Mouse (Mus musculus) layer of hippocampus, postnatal 14 days (tissue): ENCODE results near the gene Actr5. TPM values are rescaled to one million over a fixed set of nuclear protein-coding genes. Genes with fewer than 3 reads are reported as not detected.

ENCODE experiments used
- DNase-seq, 2 experiments: peaks; one replicate each; pipeline ENCODE4 v3.0.0; 2021 to 2022; ENCODE audit warnings: low spot score in 2 of 2, mixed read lengths in 1 of 2
- total RNA-seq, 2 experiments: library from RNA; stranded (reverse); gene quantifications; 2 replicates each; pipeline ENCODE4 v1.2.3; 2021

The Actr5 gene
- total RNA-seq, 2 experiments from 2014 or later: 10.2 to 10.9 TPM

DNA sequence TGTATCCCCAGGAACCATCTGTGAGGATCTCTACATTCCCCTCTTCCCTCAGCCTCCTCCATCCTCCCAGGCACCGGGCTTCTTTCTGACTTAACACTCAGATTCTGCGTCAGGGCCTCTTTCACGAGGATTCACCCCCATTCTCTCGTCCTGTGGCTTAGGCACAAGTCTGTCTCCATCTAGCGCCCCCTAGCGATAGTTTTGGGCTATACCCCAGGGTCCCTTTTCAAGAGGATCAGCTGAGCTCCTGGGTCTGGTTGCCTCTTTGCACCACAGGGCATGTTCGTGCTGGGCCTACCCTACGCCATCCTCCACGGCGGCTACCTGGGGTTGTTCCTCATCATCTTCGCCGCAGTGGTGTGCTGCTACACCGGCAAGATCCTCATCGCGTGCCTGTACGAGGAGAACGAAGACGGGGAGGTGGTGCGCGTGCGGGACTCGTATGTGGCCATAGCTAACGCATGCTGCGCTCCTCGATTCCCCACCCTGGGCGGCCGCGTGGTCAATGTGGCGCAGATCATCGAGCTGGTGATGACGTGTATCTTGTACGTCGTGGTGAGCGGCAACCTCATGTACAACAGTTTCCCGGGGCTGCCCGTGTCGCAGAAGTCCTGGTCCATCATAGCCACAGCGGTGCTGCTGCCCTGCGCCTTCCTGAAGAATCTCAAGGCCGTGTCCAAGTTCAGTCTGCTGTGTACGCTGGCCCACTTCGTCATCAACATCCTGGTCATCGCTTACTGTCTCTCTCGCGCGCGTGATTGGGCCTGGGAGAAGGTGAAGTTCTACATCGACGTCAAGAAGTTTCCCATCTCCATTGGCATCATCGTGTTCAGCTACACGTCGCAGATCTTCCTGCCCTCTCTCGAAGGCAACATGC lies 10.9 kb upstream of the Actr5 start:
- peak; percentile 61 to 71 for DNase-seq

DNA sequence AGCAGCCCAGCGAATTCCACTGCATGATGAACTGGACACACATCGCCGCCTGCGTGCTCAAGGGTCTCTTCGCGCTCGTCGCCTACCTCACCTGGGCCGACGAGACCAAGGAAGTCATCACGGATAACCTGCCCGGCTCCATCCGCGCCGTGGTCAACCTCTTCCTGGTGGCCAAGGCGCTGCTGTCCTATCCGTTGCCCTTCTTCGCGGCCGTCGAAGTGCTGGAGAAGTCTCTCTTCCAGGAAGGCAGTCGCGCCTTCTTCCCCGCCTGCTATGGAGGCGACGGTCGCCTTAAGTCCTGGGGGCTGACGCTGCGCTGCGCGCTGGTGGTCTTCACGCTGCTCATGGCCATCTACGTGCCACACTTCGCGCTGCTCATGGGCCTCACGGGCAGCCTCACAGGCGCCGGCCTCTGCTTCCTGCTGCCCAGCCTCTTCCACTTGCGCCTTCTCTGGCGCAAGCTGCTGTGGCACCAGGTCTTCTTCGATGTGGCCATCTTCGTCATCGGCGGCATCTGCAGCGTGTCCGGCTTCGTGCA lies 10.2 kb upstream of the Actr5 start:
- DNase-seq: no peak

DNA sequence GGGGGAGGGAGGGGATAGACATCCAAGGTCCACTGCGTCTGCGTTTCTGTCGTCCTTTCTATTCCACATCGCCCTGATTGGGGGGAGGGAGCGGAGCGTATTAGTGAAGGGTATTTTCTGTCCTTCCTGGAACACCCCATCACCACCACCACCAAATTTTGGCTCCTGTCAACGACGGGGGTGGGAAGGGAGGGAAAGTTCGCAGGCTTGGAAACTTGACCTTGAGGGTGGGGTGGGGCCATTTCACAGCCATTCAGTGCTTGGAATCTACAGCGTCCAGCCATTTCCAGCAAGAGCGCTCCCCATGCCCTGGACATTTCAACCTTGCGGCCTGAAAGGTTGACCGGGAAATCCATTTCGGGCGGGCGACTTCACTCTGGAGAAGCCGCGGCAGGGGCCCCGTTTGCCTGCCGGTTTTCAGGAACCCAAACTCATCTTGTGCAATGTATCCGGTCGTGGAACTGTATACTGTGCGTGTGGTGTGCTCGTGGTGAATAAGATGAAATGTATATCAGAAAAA lies 9.5 kb upstream of the Actr5 start:
- no peak for DNase-seq

- DNase-seq: no peak
Measured at GRCm38 (mm10) chr2:158615702-158616101, 9.0 kb upstream of the Actr5 start.

DNA sequence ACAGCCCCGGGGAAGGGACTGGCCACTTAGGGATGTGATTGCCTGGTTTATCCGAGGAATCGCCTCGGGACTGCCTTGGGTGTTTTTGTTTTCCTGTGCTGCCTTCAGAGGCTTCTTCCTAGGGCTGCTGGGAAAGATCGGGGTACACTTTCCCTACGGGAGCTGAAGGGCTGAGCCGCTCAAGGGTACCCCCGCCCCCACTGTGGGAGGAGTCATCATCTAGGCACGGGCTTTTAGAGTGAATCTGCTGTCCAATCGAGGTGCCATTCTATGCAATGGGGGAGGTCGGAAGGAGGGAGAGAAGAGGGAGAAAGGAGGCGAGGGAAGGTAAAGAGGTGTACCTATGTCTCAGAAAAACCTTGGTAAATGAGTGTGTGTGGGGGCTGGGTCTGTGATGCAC lies 8.4 kb upstream of the Actr5 start:
- DNase-seq: no peak

- DNase-seq: no peak
Measured at GRCm38 (mm10) chr2:158616790-158617189, 7.9 kb upstream of the Actr5 start.

DNA sequence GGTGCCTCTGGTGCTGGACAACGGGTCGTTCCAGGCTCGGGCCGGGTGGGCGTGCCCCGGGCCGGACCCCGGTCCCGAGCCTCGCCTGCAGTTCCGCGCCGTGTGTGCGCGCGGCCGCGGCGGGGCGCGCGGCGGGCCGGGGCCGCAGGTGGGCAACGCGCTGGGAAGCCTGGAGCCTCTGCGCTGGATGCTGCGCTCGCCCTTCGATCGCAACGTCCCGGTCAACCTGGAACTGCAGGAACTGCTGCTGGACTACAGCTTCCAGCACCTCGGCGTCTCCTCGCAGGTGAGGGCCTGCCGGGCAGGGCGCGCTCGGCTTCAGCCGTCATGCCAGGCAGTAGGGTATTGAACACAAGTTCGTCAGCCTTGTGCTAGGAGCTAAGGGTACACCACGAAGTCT lies 543 bp downstream of the Actr5 start:
- DNase-seq: no peak

- DNase-seq: no peak
Measured at GRCm38 (mm10) chr2:158625697-158626096, 1.0 kb downstream of the Actr5 start.

DNA sequence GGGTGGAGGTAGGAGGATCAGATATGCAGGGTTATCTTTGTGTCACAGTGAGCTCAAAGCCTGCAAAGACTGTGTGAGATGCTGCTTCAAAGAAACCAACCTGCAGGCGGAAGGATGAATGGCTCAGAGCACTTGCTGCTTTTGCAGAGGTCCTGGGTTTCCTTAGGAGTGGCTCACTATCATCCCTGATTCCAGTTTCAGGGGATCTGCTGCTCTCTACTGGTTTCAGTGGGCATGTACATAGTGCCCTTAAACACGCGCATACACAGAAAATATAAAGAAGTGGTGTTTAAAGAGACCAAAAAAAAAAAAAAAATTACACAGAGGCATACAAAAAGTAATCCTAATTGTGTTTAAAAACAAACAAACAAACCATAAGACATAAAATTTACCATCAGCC lies 4.2 kb downstream of the Actr5 start:
- DNase-seq: no peak

DNA sequence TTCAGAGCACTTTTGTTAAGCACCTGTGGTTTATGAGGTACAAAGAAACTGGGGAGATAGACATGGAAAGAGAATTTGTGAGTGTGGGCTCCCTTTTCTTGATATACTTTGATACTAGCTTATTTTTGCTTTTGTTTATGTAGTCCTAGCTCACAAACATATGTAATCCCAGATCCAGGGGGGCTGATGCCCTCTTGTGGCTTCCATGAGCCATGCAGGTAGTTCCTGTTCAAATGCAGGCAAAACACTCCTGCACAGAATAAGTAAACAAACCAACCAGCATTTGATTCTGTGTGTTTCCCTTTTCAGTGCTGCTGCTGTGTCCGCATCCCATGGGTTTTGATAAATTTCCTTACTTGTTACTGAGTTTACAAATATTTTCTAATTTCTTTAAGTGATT lies 4.7 kb downstream of the Actr5 start:
- no peak for DNase-seq

DNA sequence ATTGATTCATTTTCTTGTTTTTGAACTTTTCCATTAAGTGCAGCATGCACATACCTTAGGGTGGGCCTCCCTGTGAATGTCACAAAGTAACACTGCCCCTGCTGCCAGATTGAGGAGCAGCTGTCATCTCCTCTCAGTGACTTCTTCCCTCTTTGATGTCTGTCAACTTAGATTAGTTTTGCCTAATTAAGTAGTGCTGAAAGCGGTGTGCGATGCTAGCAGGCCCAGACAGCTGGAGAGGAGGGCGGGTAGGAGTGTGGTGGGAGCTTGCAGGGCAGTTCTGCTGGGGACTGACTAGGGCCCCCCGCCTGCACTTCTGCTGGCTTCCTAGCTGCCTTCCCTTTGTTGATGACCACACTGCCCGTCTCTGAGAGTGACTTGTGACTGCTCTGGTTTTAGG lies 7.2 kb downstream of the Actr5 start:
- no peak for DNase-seq

DNA sequence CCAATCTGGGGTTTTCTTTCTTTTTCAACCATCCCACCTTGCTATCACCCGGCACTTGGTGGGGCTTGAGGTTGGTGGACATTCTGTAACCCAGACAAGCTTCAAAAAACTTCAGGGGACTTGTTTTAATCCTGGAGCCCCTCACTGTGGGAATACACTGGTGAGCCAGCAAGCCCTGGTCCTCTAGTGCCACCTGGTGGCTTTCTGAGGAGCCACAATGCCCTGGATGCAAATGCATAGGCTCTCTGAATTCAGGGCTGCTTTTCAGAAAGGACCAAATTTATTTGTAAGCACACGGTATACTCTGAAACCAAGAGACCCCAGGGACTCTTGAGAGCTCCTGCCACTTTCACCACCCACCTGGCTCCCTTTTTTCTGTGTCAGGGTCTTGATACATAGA lies 17.2 kb downstream of the Actr5 start:
- peak; percentile 61 to 79 for DNase-seq

DNA sequence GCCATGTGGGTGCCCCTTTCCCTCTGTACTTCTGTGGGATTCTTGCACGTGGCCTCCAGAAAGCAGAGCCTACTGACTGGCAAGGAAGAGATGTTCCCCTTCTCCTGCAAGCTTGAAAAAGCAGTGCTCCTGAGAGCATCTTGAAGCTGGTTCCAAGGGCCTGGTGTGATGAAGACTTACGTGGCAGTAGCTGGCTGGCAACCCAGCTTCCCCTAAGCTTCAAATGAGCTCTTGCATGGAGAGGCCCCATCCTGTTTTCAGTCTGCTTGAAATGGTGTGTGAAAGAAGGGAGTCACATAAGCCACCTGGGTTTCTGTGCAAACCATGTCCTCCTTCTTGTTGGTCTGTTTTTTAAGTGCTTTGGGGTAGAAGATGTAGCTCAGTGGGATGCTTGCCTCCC lies 17.9 kb downstream of the Actr5 start:
- DNase-seq: no peak

- DNase-seq: no peak
Measured at GRCm38 (mm10) chr2:158643791-158644190, 19.1 kb downstream of the Actr5 start.

GRCm38 (mm10) chr2:158651159-158651908 lies 26.6 kb downstream of the Actr5 start:
- DNase-seq: no peak

DNA sequence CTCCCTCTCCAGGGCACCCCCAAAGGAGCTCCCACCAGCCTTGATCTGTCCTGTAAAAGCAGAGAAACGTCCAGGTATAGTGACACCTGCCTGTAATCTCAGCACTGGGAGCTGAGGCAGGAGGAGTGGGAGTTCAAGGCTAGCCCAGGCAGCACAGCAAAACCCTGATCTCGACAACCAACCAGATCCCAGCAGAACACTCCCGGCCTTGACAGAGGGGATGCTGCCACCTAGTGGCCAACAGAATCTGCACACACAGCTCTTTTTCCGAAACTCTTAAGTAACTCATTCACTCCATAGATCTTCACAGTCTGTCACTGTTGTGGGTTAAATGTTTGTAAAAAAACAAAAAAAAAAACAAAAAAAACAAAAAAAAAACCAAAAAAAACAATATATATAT lies 28.3 kb downstream of the Actr5 start:
- peak; percentile 62 to 76 for DNase-seq

DNA sequence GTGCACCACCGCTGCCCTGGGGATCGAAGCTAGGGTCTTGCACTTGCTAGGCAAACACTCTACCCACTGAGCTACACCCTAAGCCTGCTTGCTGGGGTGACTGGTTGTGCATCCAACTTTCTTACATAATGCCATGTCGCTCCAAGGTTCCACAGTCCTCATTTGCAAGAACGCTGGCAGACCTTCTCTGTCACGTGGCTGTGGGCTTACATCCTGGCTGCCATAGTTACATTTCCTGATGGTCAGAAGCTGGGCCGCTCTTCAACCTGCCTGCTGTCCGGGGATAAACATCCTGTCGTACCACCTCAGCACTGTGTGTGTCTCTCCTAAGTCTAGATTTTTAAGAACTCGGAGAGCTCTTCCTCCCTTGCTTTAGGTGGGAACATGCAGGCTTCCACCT lies 30.0 kb downstream of the Actr5 start:
- DNase-seq: no peak

GRCm38 (mm10) chr2:158655806-158656205 lies 31.1 kb downstream of the Actr5 start:
- no peak for DNase-seq

- DNase-seq: no peak
Measured at GRCm38 (mm10) chr2:158658822-158659221, 34.1 kb downstream of the Actr5 start.

- no peak for DNase-seq
Measured at GRCm38 (mm10) chr2:158659346-158659745, 34.7 kb downstream of the Actr5 start.

DNA sequence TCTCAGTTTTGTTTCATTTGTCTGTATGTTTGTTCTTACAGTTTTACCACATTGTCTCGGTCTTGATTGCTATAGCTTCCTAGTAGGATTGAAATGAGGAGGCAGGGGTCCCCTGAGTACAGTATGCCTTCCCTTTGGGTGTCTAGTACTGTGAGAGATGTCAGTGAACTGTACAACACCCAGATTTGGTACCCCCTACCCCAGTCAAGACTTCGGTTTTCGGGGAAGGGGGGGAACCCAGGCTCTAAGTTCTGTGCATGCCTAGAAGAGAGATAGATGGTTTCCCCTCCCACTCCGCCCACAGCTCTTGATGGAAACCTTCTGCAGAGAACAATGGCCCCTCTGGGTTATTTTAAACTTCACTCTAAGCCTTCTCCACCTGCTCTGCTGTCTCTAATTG lies 40.4 kb downstream of the Actr5 start, which contains the start of gene Ppp1r16b:
Gene Ppp1r16b, plus strand, starts transcription at position 301 of the 400 bp plus-strand sequence.
- DNase-seq: no peak
